Mouse (Mus musculus) liver, adult 2 months (tissue): Measurements from ENCODE around the gene Lelp1.
A peak's percentile ranks its signal among the peaks of the same experiment; 100 is the strongest.

Experiments
- CTCF ChIP-seq: fragments of 200-500 bp; IDR thresholded peaks from 2 replicates; pipeline ENCODE4 v1.5.1; 2011; ENCODE audit warnings: low read depth, low read length, control low read depth
- POLR2A ChIP-seq: fragments of 200-500 bp; IDR thresholded peaks from 2 replicates; pipeline ENCODE4 v1.6.1; 2011; ENCODE audit warnings: low read length, control low read depth; ENCODE audit not compliant: insufficient read depth; ENCODE audit errors: extremely low read depth

DNA sequence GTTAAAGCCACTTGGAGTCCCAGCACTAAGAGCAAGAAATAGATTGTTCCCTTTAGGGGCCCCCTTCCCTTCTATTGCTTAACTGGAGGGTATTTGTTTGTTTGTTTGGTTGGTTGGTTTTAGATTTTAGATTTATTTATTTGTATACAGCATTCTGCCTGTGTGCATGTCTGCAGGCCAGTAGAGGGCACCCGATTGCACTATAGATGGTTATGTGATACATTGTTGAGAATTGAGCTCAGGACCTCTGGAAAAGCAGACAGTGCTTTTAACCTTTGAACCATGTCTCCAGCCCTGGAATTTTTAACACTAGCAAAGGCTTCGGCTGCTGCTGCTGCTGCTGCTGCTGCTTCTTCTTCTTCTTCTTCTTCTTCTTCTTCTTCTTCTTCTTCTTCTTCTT lies 4.9 kb upstream of the Lelp1 start:
- TF ChIP-seq POLR2A, result no peak
- peak; percentile 27; the same call in 1 of the 2 replicates for TF ChIP-seq CTCF
